Mouse (Mus musculus): ENCODE measurements around the gene Entpd1.

DNA sequence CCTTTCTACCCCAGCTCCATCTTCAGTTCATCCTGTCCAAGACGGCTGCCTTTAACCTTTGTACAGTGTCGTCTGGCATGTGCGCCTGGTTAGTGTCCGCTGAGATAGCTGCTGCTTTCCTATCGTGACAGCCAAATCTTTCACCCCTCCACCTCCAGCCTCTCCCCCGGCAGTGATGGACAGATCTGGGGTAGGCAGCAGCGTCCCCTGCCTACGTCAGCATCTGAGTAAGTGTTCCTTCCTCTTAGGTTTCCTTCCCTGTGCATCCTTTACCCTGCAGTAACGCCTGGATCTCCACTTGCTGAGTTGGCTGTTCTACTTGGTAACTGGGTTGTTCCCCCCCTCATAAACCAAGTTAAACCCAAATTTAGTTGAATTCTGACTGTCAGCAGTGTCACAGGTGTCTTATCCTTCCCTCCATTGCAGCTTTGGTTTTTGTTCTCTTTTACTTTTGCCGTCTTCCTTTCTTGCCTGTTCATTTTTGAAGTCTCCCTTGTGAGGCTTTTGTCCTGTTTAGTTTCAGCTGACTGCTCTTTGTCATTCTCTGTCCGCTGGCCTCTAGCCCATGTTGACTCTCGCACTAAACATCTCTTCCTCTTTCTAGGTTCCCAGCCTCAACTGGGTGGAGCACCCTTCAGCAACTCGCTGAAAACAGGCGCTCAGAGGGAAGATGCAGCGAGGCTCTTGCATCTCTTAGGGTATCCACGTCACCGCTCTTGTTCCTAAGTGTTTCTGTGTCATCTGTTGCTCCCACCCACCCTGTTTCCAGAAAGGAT lies 66.6 kb downstream of the Entpd1 start:
- TF ChIP-seq CTCF (IDR thresholded peaks at IDR 0.05; ENCODE audit: low read depth, low read length) (no peak), POLR2A (IDR thresholded peaks at IDR 0.05; ENCODE audit: extremely low read depth, insufficient read depth, low read length) (no peak)
